Mouse (Mus musculus): ENCODE results near the gene Med4. TPM values are rescaled to one million over a fixed set of nuclear protein-coding genes. Genes with fewer than 3 reads are reported as not detected.

The Med4 gene
- polyA plus RNA-seq, 1 experiment: 31.1 TPM

- H3K4me1 ChIP-seq (ENCODE audit: control insufficient read depth, insufficient read depth, low read length): peaks cover 17% of the 10 kb centered on the region
- H3K27ac ChIP-seq (ENCODE audit: insufficient read depth, low read depth, low read length): no peak overlapping the region
- peak; percentile 42; the same call in 1 of the 2 replicates for TF ChIP-seq POLR2A (IDR thresholded peaks at IDR 0.05; ENCODE audit: borderline replicate concordance, low read depth, low read length)
- TF ChIP-seq CTCF (IDR thresholded peaks at IDR 0.05; ENCODE audit: low read depth, low read length): no peak
- peak overlapping the region; percentile 85 for H3K4me3 ChIP-seq (ENCODE audit: insufficient read depth, low read length)
Measured at GRCm38 (mm10) chr14:73552341-73553121, 42.7 kb downstream of the Med4 start.

- Histone ChIP-seq H3K4me1 (ENCODE audit: control insufficient read depth, insufficient read depth, low read length) (peaks cover 22% of the 10 kb centered on the region), H3K27ac (ENCODE audit: insufficient read depth, low read depth, low read length) (no peak overlapping the region), H3K4me3 (ENCODE audit: insufficient read depth, low read length) (peak overlapping the region; percentile 85)
- TF ChIP-seq CTCF (IDR thresholded peaks at IDR 0.05; ENCODE audit: low read depth, low read length) (no peak), POLR2A (IDR thresholded peaks at IDR 0.05; ENCODE audit: borderline replicate concordance, low read depth, low read length) (no peak)
Measured at GRCm38 (mm10) chr14:73553122-73553696, 43.4 kb downstream of the Med4 start.

Other genes starting within 250 kb of the Med4 start
- 46.2 and 50.6 TPM in 2 replicates for gene Rb1, start 184.2 kb upstream of the Med4 start, polyA plus RNA-seq (2012; ENCODE audit: insufficient read depth, insufficient read length, missing spikeins)
- gene Itm2b, start 124.7 kb upstream of the Med4 start, polyA plus RNA-seq (2012; ENCODE audit: insufficient read depth, insufficient read length, missing spikeins): 6,453 and 6,469 TPM in 2 replicates
- 45.2 and 48.5 TPM in 2 replicates for gene Sucla2, start 15.3 kb downstream of the Med4 start, polyA plus RNA-seq (2012; ENCODE audit: insufficient read depth, insufficient read length, missing spikeins)
- 2.7 and 3.0 TPM in 2 replicates for gene Nudt15, start 38.2 kb downstream of the Med4 start, polyA plus RNA-seq (2012; ENCODE audit: insufficient read depth, insufficient read length, missing spikeins)
- not detected in 2 replicates for gene Gm21750, start 151.2 kb downstream of the Med4 start, polyA plus RNA-seq (2012; ENCODE audit: insufficient read depth, insufficient read length, missing spikeins)